Mouse (Mus musculus): ENCODE measurements around the gene Sh3d19. TPM values are rescaled to one million over a fixed set of nuclear protein-coding genes. Genes with fewer than 3 reads are reported as not detected.

The Sh3d19 gene
- total and polyA plus RNA-seq, 3 experiments: 0.16 to 0.76 (median 0.33) TPM

GRCm38 (mm10) chr3:86087872-86088271, 117.0 kb downstream of the Sh3d19 start:
- in situ Hi-C loops (cut with MboI; ENCODE audit: low pct_ligation_motif_present, low pct_unique_long_range_greater_than_20kb, low sequenced_read_pairs): no loop called here
- Histone ChIP-seq H3K4me1 (ENCODE audit: control insufficient read depth in 1 of 2, insufficient read depth in 2 of 2) (peaks cover 2 to 7% of the 10 kb centered on the region in 2 experiments; a peak in 2 of 4 replicates), H3K36me3 (replicated peaks in 1 of 2; ENCODE audit: control insufficient read depth in 1 of 2, insufficient read depth in 1 of 2, low read length in 1 of 2) (no peaks in the 10 kb centered on the region), H3K9me3 (replicated peaks; ENCODE audit: low read length) (no peaks in the 10 kb centered on the region), H3K4me2 (ENCODE audit: insufficient read depth, low read depth, poor library complexity, severe bottlenecking) (no peak overlapping the region), H3K9ac (ENCODE audit: insufficient read depth, low read depth) (no peak overlapping the region), H3K79me2 (replicated peaks; ENCODE audit: control insufficient read depth, extremely low read depth, insufficient read depth, poor library complexity, severe bottlenecking) (no peaks in the 10 kb centered on the region), H3K4me3 (replicated peaks in 1 of 3; ENCODE audit: low read depth in 2 of 3, low read length in 2 of 3, poor library complexity in 1 of 3) (no peak overlapping the region), H3K27me3 (replicated peaks) (no peaks in the 10 kb centered on the region), H3K27ac (ENCODE audit: insufficient read depth, low read depth) (no peak overlapping the region)
- DNase-seq (ENCODE audit: extremely low read depth): no peak
- TF ChIP-seq MYC (IDR thresholded peaks at IDR 0.05; ENCODE audit: low read depth, low read length) (no peak), CHD1 (IDR thresholded peaks at IDR 0.05; ENCODE audit: low read depth, low read length) (no peak)
- dilution Hi-C loops (cut with MboI; ENCODE audit: extremely low pct_ligation_motif_present, extremely low pct_unique_long_range_greater_than_20kb, low sequenced_read_pairs): no loop called here

DNA sequence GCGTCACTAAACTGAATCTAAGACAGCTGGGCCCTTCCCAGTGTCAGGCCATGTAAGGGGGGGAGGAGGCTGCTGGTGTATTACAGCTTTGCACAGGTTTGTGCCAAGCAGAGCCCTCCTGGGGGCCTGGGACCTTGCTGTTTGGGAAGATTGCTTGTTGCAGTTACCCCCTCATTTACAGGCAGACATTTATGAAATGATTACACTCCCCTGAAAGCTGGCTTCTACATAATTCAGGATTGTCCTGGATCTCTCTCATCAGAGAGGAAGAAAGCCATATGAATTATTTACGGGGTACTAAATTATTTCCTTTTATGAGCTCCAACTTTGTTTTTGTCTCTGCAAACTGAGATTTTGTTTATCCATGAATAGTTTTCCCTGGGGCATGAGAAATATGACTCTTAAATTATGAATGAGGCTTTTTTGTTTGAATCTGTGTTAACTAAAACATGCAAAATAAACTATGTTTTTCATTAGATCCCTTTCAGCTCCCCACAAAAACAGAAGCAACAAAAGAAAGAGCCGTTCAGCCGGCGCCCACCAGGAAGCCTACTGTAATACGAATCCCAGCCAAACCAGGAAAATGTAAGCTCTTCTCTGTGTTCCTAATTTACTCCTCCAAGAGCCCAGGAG, 122.4 kb downstream of the Sh3d19 start:
- H3K4me2 ChIP-seq (ENCODE audit: insufficient read depth, low read depth, poor library complexity, severe bottlenecking): no peak overlapping the region
- H3K9me3 ChIP-seq (replicated peaks; ENCODE audit: low read length): no peaks in the 10 kb centered on the region
- no peak for TF ChIP-seq USF1 (IDR thresholded peaks at IDR 0.05; ENCODE audit: low read depth, low read length)
- TF ChIP-seq TCF12 (IDR thresholded peaks at IDR 0.05; ENCODE audit: low read depth, low read length): no peak
- no peak for TF ChIP-seq ETS1 (conservative IDR thresholded peaks at IDR 0.05; ENCODE audit: low read depth, low read length)
- TF ChIP-seq IRF4 (IDR thresholded peaks at IDR 0.05; ENCODE audit: low read depth, low read length): no peak
- no peak for TF ChIP-seq TBP (conservative IDR thresholded peaks at IDR 0.05; ENCODE audit: low read depth, low read length)
- no peak for TF ChIP-seq ZKSCAN1 (IDR thresholded peaks at IDR 0.05; ENCODE audit: borderline replicate concordance, low read depth, low read length)
- no peak for TF ChIP-seq NRF1 (IDR thresholded peaks at IDR 0.05; ENCODE audit: low read depth, low read length)
- no peak for TF ChIP-seq MYC (IDR thresholded peaks at IDR 0.05; ENCODE audit: low read depth, low read length)
- no peak for TF ChIP-seq USF2 (conservative IDR thresholded peaks at IDR 0.05; ENCODE audit: low read depth, low read length)
- TF ChIP-seq UBTF (IDR thresholded peaks at IDR 0.05; ENCODE audit: low read depth, low read length): no peak
- TF ChIP-seq NELFE (IDR thresholded peaks at IDR 0.05; ENCODE audit: low read depth, low read length): no peak
- no peak for TF ChIP-seq RCOR1 (conservative IDR thresholded peaks at IDR 0.05; ENCODE audit: low read depth, low read length)
- no peaks in the 10 kb centered on the region for H3K36me3 ChIP-seq (replicated peaks in 1 of 2; ENCODE audit: control insufficient read depth in 1 of 2, insufficient read depth in 1 of 2, low read length in 1 of 2)
- DNase-seq (ENCODE audit: extremely low read depth): no peak
- no peaks in the 10 kb centered on the region for H3K27me3 ChIP-seq (replicated peaks)
- H3K4me3 ChIP-seq (replicated peaks in 1 of 3; ENCODE audit: low read depth in 2 of 3, low read length in 2 of 3, poor library complexity in 1 of 3): no peak overlapping the region
- in situ Hi-C loops (cut with MboI; ENCODE audit: low pct_ligation_motif_present, low pct_unique_long_range_greater_than_20kb, low sequenced_read_pairs): no loop called here
- H3K79me2 ChIP-seq (replicated peaks; ENCODE audit: control insufficient read depth, extremely low read depth, insufficient read depth, poor library complexity, severe bottlenecking): no peaks in the 10 kb centered on the region
- H3K9ac ChIP-seq (ENCODE audit: insufficient read depth, low read depth): no peak overlapping the region
- no peaks in the 10 kb centered on the region for H3K4me1 ChIP-seq (ENCODE audit: control insufficient read depth in 1 of 2, insufficient read depth in 2 of 2)
- H3K27ac ChIP-seq (ENCODE audit: insufficient read depth, low read depth): no peak overlapping the region
- dilution Hi-C loops (cut with MboI; ENCODE audit: extremely low pct_ligation_motif_present, extremely low pct_unique_long_range_greater_than_20kb, low sequenced_read_pairs): no loop called here

DNA sequence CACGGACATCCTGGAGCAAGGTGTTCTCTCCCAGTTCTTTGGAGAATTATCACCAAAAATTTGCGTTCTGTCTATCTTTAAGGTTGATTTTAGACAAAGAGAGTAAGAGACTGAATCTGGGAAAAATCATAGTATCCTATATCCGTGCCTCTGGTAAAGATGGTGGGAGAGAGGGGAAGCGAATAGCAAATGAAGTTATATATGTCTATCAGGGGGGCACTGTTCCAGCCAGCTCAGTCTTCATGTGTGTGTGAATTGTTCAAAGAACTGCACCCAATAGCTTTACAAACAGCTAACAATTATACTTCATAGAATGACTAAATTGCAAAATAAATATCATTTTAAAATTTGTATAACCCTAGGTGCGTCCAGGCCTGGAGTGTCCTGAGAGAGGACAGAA, 123.0 kb downstream of the Sh3d19 start:
- no peak overlapping the region for H3K4me3 ChIP-seq (replicated peaks in 1 of 3; ENCODE audit: low read depth in 2 of 3, low read length in 2 of 3, poor library complexity in 1 of 3)
- no peaks in the 10 kb centered on the region for H3K4me1 ChIP-seq (ENCODE audit: control insufficient read depth in 1 of 2, insufficient read depth in 2 of 2)
- no peak for TF ChIP-seq ETS1 (conservative IDR thresholded peaks at IDR 0.05; ENCODE audit: low read depth, low read length)
- no peak for TF ChIP-seq IRF4 (IDR thresholded peaks at IDR 0.05; ENCODE audit: low read depth, low read length)
- TF ChIP-seq USF2 (conservative IDR thresholded peaks at IDR 0.05; ENCODE audit: low read depth, low read length): no peak
- TF ChIP-seq NRF1 (IDR thresholded peaks at IDR 0.05; ENCODE audit: low read depth, low read length): no peak
- TF ChIP-seq POLR2AphosphoS2 (IDR thresholded peaks at IDR 0.05; ENCODE audit: low read depth, low read length): no peak
- TF ChIP-seq USF1 (IDR thresholded peaks at IDR 0.05; ENCODE audit: low read depth, low read length): no peak
- TF ChIP-seq ZC3H11A (IDR thresholded peaks at IDR 0.05; ENCODE audit: low read depth, low read length): no peak
- TF ChIP-seq BHLHE40 (IDR thresholded peaks at IDR 0.05; ENCODE audit: low read depth, low read length): no peak
- TF ChIP-seq ZKSCAN1 (IDR thresholded peaks at IDR 0.05; ENCODE audit: borderline replicate concordance, low read depth, low read length): no peak
- TF ChIP-seq UBTF (IDR thresholded peaks at IDR 0.05; ENCODE audit: low read depth, low read length): no peak
- H3K9me3 ChIP-seq (replicated peaks; ENCODE audit: low read length): no peaks in the 10 kb centered on the region
- dilution Hi-C loops (cut with MboI; ENCODE audit: extremely low pct_ligation_motif_present, extremely low pct_unique_long_range_greater_than_20kb, low sequenced_read_pairs): no loop called here
- H3K79me2 ChIP-seq (replicated peaks; ENCODE audit: control insufficient read depth, extremely low read depth, insufficient read depth, poor library complexity, severe bottlenecking): no peaks in the 10 kb centered on the region
- H3K27me3 ChIP-seq (replicated peaks): no peaks in the 10 kb centered on the region
- no peak overlapping the region for H3K9ac ChIP-seq (ENCODE audit: insufficient read depth, low read depth)
- in situ Hi-C loops (cut with MboI; ENCODE audit: low pct_ligation_motif_present, low pct_unique_long_range_greater_than_20kb, low sequenced_read_pairs): no loop called here
- H3K4me2 ChIP-seq (ENCODE audit: insufficient read depth, low read depth, poor library complexity, severe bottlenecking): no peak overlapping the region
- H3K27ac ChIP-seq (ENCODE audit: insufficient read depth, low read depth): no peak overlapping the region
- no peak for DNase-seq (ENCODE audit: extremely low read depth)
- no peaks in the 10 kb centered on the region for H3K36me3 ChIP-seq (replicated peaks in 1 of 2; ENCODE audit: control insufficient read depth in 1 of 2, insufficient read depth in 1 of 2, low read length in 1 of 2)
